In genomic region chr14:75661548-75661947, GRCm38 (mm10) we compare ENCODE assay signal across 32 mouse cellular contexts. TPM values are rescaled to one million over a fixed set of nuclear protein-coding genes. Genes with fewer than 3 reads are reported as not detected.
"Had no signal": no experiment of that assay in that cellular context is flagged by ENCODE, and none has a peak within 500 bp of the region (broad histone marks: within the 10 kb centered on the region; RNA-seq: fewer than 3 reads in every experiment).

No protein-coding gene starts in this region.

- ATAC-seq: intestine, postnatal 0 days; lung, postnatal 0 days had no signal

- H3K27ac ChIP-seq: kidney, postnatal 0 days; layer of hippocampus, adult 2 months; liver, embryonic 13.5 days; midbrain, embryonic 12.5 days; stomach, embryonic 15.5 days had no signal

- H3K4me2 ChIP-seq: liver, embryonic 13.5 days; midbrain, embryonic 12.5 days; stomach, embryonic 15.5 days had no signal

- H3K4me1 ChIP-seq: liver, embryonic 13.5 days; megakaryocyte, embryonic 14.5 days; midbrain, embryonic 12.5 days; stomach, embryonic 15.5 days had no signal

- H3K27me3 ChIP-seq: liver, embryonic 13.5 days; midbrain, embryonic 12.5 days; stomach, embryonic 15.5 days had no signal

- H3K36me3 ChIP-seq: liver, embryonic 13.5 days; midbrain, embryonic 12.5 days; stomach, embryonic 15.5 days had no signal

- H3K9ac ChIP-seq: liver, embryonic 13.5 days; midbrain, embryonic 12.5 days; stomach, embryonic 15.5 days had no signal

- H3K9me3 ChIP-seq: liver, embryonic 13.5 days; midbrain, embryonic 12.5 days; stomach, embryonic 15.5 days had no signal

- DNase-seq: kidney, adult 2 months; kidney, postnatal 25 days; layer of hippocampus, adult 9-11 months; liver, embryonic 13.5 days; lung, adult 2 months; lung, postnatal 36 days; retina, postnatal 1 day; right cerebral cortex, postnatal 25 days; spleen, adult 18-20 months; thymus, postnatal 25 days had no signal

- H3K4me3 ChIP-seq: layer of hippocampus, adult 2 months; liver, embryonic 13.5 days; megakaryocyte, embryonic 14.5 days; midbrain, embryonic 12.5 days; myocyte; stomach, embryonic 15.5 days had no signal

RNA-seq across cellular contexts. Expression of gene Erich6b, which starts 19.5 kb away (rescaled TPM):
- total RNA-seq: layer of hippocampus, adult 2 months; layer of hippocampus, postnatal 25 days; left cerebral cortex, adult 18-20 months; left cerebral cortex, postnatal 25 days; liver, adult 2 months; monocyte, adult 5-6 weeks; neutrophil, adult 5-6 weeks had no signal
- polyA plus RNA-seq: intestine, postnatal 0 days; kidney, adult 2 months; kidney, embryonic 14.5 days; large intestine, adult 2 months; limb, embryonic 11.5 days; limb, embryonic 14.5 days; liver, adult 2 months; liver, embryonic 13.5 days; liver, embryonic 16.5 days; lung, adult 2 months; lung, postnatal 0 days; midbrain, embryonic 12.5 days; myocyte; neural tube, embryonic 11.5 days; stomach, embryonic 15.5 days; thymus, postnatal 0 days; urinary bladder, adult 2 months had no signal
